Mouse (Mus musculus): Measurements from ENCODE around the gene Hmbs.

DNA sequence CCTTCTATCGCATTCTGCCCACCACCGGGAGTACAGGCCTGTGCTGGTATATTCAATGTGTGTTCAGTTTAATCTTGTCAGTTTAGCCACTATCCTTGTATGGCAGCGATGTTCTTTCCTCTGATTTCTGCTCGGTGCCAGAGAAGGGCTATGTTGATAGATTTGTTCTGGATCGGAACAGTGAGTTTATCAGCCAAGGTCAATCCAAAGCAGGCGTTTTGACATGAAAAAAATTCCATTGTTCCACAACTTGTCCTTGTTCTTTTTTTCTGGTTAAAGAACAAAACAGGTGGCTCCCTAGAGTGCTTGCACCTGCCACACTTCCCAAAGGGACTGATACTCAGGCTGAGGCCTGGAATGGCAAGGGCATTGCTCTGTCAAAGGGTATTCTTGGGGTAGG is 32.1 kb upstream of the Hmbs start:
- TF ChIP-seq EP300 (IDR thresholded peaks at IDR 0.05; ENCODE audit: insufficient read depth, low read depth, low read length): no peak
- TF ChIP-seq CTCF (IDR thresholded peaks at IDR 0.05; ENCODE audit: low read depth, low read length): no peak

All from ES-Bruce4 (cell line).